Mouse (Mus musculus): Measurements from ENCODE around the gene Igtp.

Gene Igtp

DNA sequence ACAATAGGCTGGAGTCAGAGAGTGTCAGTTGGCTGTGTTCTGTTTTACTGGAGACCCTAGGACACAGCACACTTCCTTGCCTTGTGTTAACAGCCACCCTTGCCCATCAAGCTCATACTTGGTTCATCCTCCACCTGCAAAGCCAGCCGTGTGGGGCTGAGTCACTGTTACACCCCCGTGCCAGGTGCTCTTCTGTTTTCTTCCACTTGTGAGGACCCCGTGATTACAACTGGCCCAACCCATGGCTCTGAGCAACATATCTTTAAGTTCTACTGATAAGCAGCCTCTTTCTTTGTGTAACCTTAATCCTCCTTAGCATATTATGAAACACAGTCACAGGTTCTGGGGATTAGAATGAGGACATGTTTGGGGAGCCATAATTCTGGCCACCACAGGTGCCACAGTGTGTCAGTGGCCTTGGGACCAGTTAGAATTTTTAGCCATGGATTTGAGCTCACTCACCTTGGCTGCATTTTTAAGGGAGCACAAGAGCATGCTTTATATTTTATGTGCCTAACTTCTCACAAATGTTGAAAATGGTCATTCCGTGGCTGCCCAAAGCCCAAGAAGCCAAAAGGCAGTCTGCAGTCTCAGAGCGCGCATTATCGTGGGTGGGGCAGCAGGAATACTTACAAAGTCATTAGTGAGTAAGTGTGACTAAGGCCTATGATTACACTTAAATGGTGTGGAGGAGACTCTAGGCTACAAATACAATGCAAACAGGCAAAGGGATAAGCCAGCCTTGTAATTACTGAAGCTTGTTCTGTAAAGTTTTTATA is 50.0 kb downstream of the Igtp start:
- in situ Hi-C loops (cut with MboI; ENCODE audit: unreplicated experiment in 2 of 2): no loop called here

DNA sequence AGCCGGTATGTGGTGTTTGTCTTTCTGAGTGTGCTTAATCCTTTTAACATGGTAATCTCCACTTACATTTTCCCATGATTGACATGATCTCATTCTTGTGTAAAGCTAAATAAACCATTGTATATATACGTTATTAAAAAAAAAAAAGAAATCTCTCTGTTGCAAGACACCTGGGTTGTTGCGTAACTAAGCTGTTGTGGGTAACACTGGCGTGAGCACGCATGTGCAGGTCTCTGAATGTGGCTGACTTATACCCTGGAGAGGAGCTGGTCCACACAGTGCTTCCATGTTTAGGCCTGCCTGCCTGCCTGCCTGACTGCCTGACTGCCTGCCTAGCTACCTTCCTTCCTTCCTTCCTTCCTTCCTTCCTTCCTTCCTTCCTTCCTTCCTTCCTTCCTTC is 51.2 kb downstream of the Igtp start:
- in situ Hi-C loops (cut with MboI; ENCODE audit: unreplicated experiment in 2 of 2): no loop called here

DNA sequence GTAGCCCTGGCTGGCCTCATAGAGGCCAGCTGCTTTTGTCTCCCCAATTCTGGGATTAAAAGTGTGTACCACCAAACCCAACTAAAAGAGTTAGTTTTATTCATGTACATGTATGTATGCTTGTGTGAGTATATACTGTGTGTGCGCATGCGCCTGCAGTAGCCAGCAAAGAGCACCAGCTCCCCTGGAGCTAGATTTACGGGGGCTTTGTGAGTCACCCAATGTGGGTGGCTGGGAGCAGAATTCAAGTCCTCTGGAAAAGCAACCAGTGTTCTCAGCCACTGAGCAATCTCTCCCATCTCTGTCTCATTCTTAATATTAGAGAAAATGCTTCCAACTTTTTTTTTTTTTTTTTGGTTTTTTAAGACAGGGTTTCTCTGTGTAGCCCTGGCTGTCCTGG is 55.1 kb downstream of the Igtp start:
- in situ Hi-C loops (cut with MboI; ENCODE audit: unreplicated experiment in 2 of 2): no loop called here
